Mouse (Mus musculus) MEL (cell line): ENCODE results near the gene Sfrp5. TPM values are rescaled to one million over a fixed set of nuclear protein-coding genes. Genes with fewer than 3 reads are reported as not detected.

Source experiments
- DNase-seq: peaks from one replicate; pipeline ENCODE4 v3.0.0; 2011; ENCODE audit warnings: low read depth, low spot score
- H3K27ac ChIP-seq: 2 replicates; pipeline ENCODE4 v1.5.1; 2012; ENCODE audit warnings: low read depth, mild to moderate bottlenecking, control low read depth, low read length, moderate library complexity; ENCODE audit not compliant: control insufficient read depth
- H3K27me3 ChIP-seq, 2 experiments: fragments of 150-350 bp in 1 of 2; sonication (generic) in 1 of 2; 2 replicates each; pipeline ENCODE4 v1.6.1; 2012; ENCODE audit warnings: low read length in 2 of 2, mild to moderate bottlenecking in 2 of 2, improper control_type of control experiment in 1 of 2, moderate library complexity in 1 of 2; ENCODE audit not compliant: insufficient read depth in 2 of 2, control insufficient read depth in 1 of 2
- H3K36me3 ChIP-seq, 2 experiments: 2 replicates each; pipeline ENCODE4 v1.6.1; 2012 to 2014; ENCODE audit warnings: low read length in 2 of 2, improper control_type of control experiment in 1 of 2, inconsistent platforms in 1 of 2, mild to moderate bottlenecking in 1 of 2; ENCODE audit not compliant: insufficient read depth in 2 of 2, control insufficient read depth in 1 of 2
- H3K4me1 ChIP-seq, 2 experiments: fragments of 150-350 bp in 1 of 2; sonication (generic) in 1 of 2; 2 replicates each; pipeline ENCODE4 v1.6.1; 2012; ENCODE audit warnings: low read length in 2 of 2, improper control_type of control experiment in 1 of 2, mild to moderate bottlenecking in 1 of 2; ENCODE audit not compliant: insufficient read depth in 2 of 2, control insufficient read depth in 1 of 2
- H3K4me3 ChIP-seq, 2 experiments: fragments of 150-350 bp in 1 of 2; sonication (generic) in 1 of 2; 2 replicates each; pipeline ENCODE4 v1.5.1; 2012; ENCODE audit warnings: low read depth in 2 of 2, low read length in 2 of 2, mild to moderate bottlenecking in 2 of 2, moderate library complexity in 2 of 2, control low read depth in 1 of 2, improper control_type of control experiment in 1 of 2; ENCODE audit not compliant: control insufficient read depth in 1 of 2, insufficient read depth in 1 of 2
- H3K79me2 ChIP-seq: 2 replicates; pipeline ENCODE4 v1.6.1; 2012; ENCODE audit warnings: mild to moderate bottlenecking, low read length, moderate library complexity; ENCODE audit not compliant: control insufficient read depth, poor library complexity, insufficient read depth
- H3K9ac ChIP-seq: 2 replicates; pipeline ENCODE4 v1.6.1; 2012; ENCODE audit warnings: low read depth, mild to moderate bottlenecking, control low read depth, low read length, moderate library complexity; ENCODE audit not compliant: control insufficient read depth, poor library complexity, severe bottlenecking
- H3K9me3 ChIP-seq: fragments of 150-350 bp; sonication (generic); replicated peaks from 2 replicates; pipeline ENCODE4 v1.6.1; 2012; ENCODE audit warnings: mild to moderate bottlenecking, low read length, improper control_type of control experiment, moderate library complexity; ENCODE audit not compliant: insufficient read depth
- BHLHE40 ChIP-seq: IDR thresholded peaks from 2 replicates; pipeline ENCODE4 v1.6.1; 2012; ENCODE audit warnings: low read depth, mild to moderate bottlenecking, inconsistent platforms, low read length, improper control_type of control experiment, borderline replicate concordance
- CHD2 ChIP-seq: IDR thresholded peaks from 2 replicates; pipeline ENCODE4 v1.6.1; 2011; ENCODE audit warnings: low read length, improper control_type of control experiment
- CTCF ChIP-seq, 3 experiments: IDR thresholded peaks in 2 of 3; conservative IDR thresholded peaks in 1 of 3; 2 replicates each; pipeline ENCODE4 v1.5.1; 2011 to 2012; ENCODE audit warnings: low read length in 3 of 3, low read depth in 2 of 3, mild to moderate bottlenecking in 2 of 3, improper control_type of control experiment in 1 of 3, inconsistent platforms in 1 of 3, mixed read lengths in 1 of 3, moderate library complexity in 1 of 3; ENCODE audit not compliant: control insufficient read depth in 1 of 3, insufficient read depth in 1 of 3, poor library complexity in 1 of 3, severe bottlenecking in 1 of 3
- ELF1 ChIP-seq: IDR thresholded peaks from 2 replicates; pipeline ENCODE4 v1.6.1; 2014; ENCODE audit warnings: low read depth, mild to moderate bottlenecking, inconsistent platforms, low read length, improper control_type of control experiment, moderate library complexity
- EP300 ChIP-seq, 2 experiments: IDR thresholded peaks; 2 replicates each; pipeline ENCODE4 v1.6.1; 2011; ENCODE audit warnings: improper control_type of control experiment in 2 of 2, low read length in 2 of 2, low read depth in 1 of 2, mild to moderate bottlenecking in 1 of 2
- GATA1 ChIP-seq: IDR thresholded peaks from 2 replicates; pipeline ENCODE4 v1.6.1; 2011; ENCODE audit warnings: low read depth, low read length, improper control_type of control experiment
- HCFC1 ChIP-seq: IDR thresholded peaks from 2 replicates; pipeline ENCODE4 v1.6.1; 2012; ENCODE audit warnings: low read depth, mild to moderate bottlenecking, inconsistent platforms, low read length, improper control_type of control experiment, moderate library complexity
- JUND ChIP-seq: IDR thresholded peaks from 2 replicates; pipeline ENCODE4 v1.6.1; 2011; ENCODE audit warnings: low read depth, mild to moderate bottlenecking, improper control_type of control experiment, low read length
- MAFK ChIP-seq: IDR thresholded peaks from 2 replicates; pipeline ENCODE4 v1.6.1; 2011; ENCODE audit warnings: low read depth, mild to moderate bottlenecking, low read length, improper control_type of control experiment, borderline replicate concordance
- MAX ChIP-seq: IDR thresholded peaks from 2 replicates; pipeline ENCODE4 v1.6.1; 2011; ENCODE audit warnings: low read length, improper control_type of control experiment
- MAZ ChIP-seq: IDR thresholded peaks from 2 replicates; pipeline ENCODE4 v1.6.1; 2012; ENCODE audit warnings: low read depth, mild to moderate bottlenecking, inconsistent platforms, low read length, improper control_type of control experiment
- MEF2A ChIP-seq: IDR thresholded peaks from 2 replicates; pipeline ENCODE4 v1.6.1; 2014; ENCODE audit warnings: low read depth, mild to moderate bottlenecking, inconsistent platforms, low read length, improper control_type of control experiment; ENCODE audit not compliant: poor library complexity, insufficient replicate concordance, severe bottlenecking; ENCODE audit errors: extremely low read depth
- MXI1 ChIP-seq: IDR thresholded peaks from 2 replicates; pipeline ENCODE4 v1.6.1; 2011; ENCODE audit warnings: mild to moderate bottlenecking, low read depth, low read length, improper control_type of control experiment
- MYB ChIP-seq: IDR thresholded peaks from 2 replicates; pipeline ENCODE4 v1.6.1; 2011; ENCODE audit warnings: mild to moderate bottlenecking, low read depth, low read length, improper control_type of control experiment
- NELFE ChIP-seq: IDR thresholded peaks from 2 replicates; pipeline ENCODE4 v1.6.1; 2011; ENCODE audit warnings: low read depth, low read length, improper control_type of control experiment
- NRF1 ChIP-seq: IDR thresholded peaks from 2 replicates; pipeline ENCODE4 v1.6.1; 2014; ENCODE audit warnings: low read depth, mild to moderate bottlenecking, inconsistent platforms, low read length, improper control_type of control experiment, moderate library complexity; ENCODE audit not compliant: poor library complexity, insufficient read depth, severe bottlenecking
- POLR2AphosphoS2 ChIP-seq: IDR thresholded peaks from 2 replicates; pipeline ENCODE4 v1.6.1; 2011; ENCODE audit warnings: low read length, improper control_type of control experiment
- POLR2AphosphoS5 ChIP-seq: IDR thresholded peaks from 2 replicates; pipeline ENCODE4 v1.6.1; 2012; ENCODE audit warnings: low read depth, borderline replicate concordance, mild to moderate bottlenecking, inconsistent platforms, low read length, moderate library complexity, mixed read lengths
- RAD21 ChIP-seq: IDR thresholded peaks from 2 replicates; pipeline ENCODE4 v1.6.1; 2011; ENCODE audit warnings: mild to moderate bottlenecking, low read depth, low read length, improper control_type of control experiment
- SIN3A ChIP-seq: IDR thresholded peaks from 2 replicates; pipeline ENCODE4 v1.6.1; 2012; ENCODE audit warnings: low read length, improper control_type of control experiment, inconsistent platforms
- SMC3 ChIP-seq: IDR thresholded peaks from 2 replicates; pipeline ENCODE4 v1.6.1; 2011; ENCODE audit warnings: low read depth, low read length, improper control_type of control experiment
- TAL1 ChIP-seq: IDR thresholded peaks from 2 replicates; pipeline ENCODE4 v1.6.1; 2012; ENCODE audit warnings: mild to moderate bottlenecking, inconsistent platforms, low read length, moderate library complexity, mixed read lengths
- TCF12 ChIP-seq: IDR thresholded peaks from 2 replicates; pipeline ENCODE4 v1.6.1; 2014; ENCODE audit warnings: low read depth, mild to moderate bottlenecking, inconsistent platforms, low read length, improper control_type of control experiment, moderate library complexity
- UBTF ChIP-seq: IDR thresholded peaks from 2 replicates; pipeline ENCODE4 v1.6.1; 2012; ENCODE audit warnings: low read depth, mild to moderate bottlenecking, inconsistent platforms, low read length, improper control_type of control experiment, moderate library complexity, borderline replicate concordance; ENCODE audit not compliant: insufficient read depth
- USF1 ChIP-seq: IDR thresholded peaks from 2 replicates; pipeline ENCODE4 v1.6.1; 2014; ENCODE audit warnings: low read depth, mild to moderate bottlenecking, inconsistent platforms, low read length, improper control_type of control experiment, moderate library complexity
- ZC3H11A ChIP-seq: IDR thresholded peaks from 2 replicates; pipeline ENCODE4 v1.6.1; 2012; ENCODE audit warnings: low read depth, mild to moderate bottlenecking, inconsistent platforms, low read length, improper control_type of control experiment
- ZKSCAN1 ChIP-seq: IDR thresholded peaks from 2 replicates; pipeline ENCODE4 v1.6.1; 2012; ENCODE audit warnings: low read depth, mild to moderate bottlenecking, inconsistent platforms, low read length, improper control_type of control experiment, moderate library complexity
- ZMIZ1 ChIP-seq: IDR thresholded peaks from 2 replicates; pipeline ENCODE4 v1.6.1; 2012; ENCODE audit warnings: low read depth, mild to moderate bottlenecking, inconsistent platforms, low read length, improper control_type of control experiment, moderate library complexity
- polyA plus RNA-seq, 2 experiments: library from polyadenylated mRNA; stranded (reverse) in 1 of 2; unstranded in 1 of 2; fragments of >175 nt in 1 of 2; fragments of >200 nt in 1 of 2; gene quantifications; 2 replicates each; pipeline versions ENCODE4 v1.2.1 to v1.2.4; 2012; ENCODE audit warnings: low replicate concordance in 2 of 2, low read depth in 1 of 2; ENCODE audit not compliant: insufficient read length in 2 of 2, insufficient read depth in 1 of 2, missing spikeins in 1 of 2
- total RNA-seq: library from RNA; depleted of rRNA; stranded (reverse); fragments of 300-350 nt; gene quantifications from 2 replicates; pipeline ENCODE4 v1.2.3, GENCODE M21; 2012

Sfrp5 gene
- total and polyA plus RNA-seq, 3 experiments = 0.50 TPM; not detected in 2

- no peaks in the 10 kb centered on the region for H3K9me3 ChIP-seq
- peaks cover 0 to 22% of the 10 kb centered on the region in 2 experiments; a peak in 2 of 4 replicates for H3K36me3 ChIP-seq
- H3K4me3 ChIP-seq = no peak overlapping the region
- H3K27me3 ChIP-seq = peaks cover 0 to 1% of the 10 kb centered on the region in 2 experiments; a peak in 1 of 4 replicates
- H3K27ac ChIP-seq = no peak overlapping the region
- TF ChIP-seq ELF1 (no peak), USF1 (0 out of 2 replicates have a peak, but pooled peaks have one; percentile 22)
- TF ChIP-seq, all 39 proteins: peak for 1
- H3K79me2 ChIP-seq = no peaks in the 10 kb centered on the region
- DNase-seq = no peak
- H3K4me1 ChIP-seq = peaks cover 4 to 45% of the 10 kb centered on the region in 2 experiments
- no peak overlapping the region for H3K9ac ChIP-seq
Measured at GRCm38 (mm10) chr19:42249976-42250914, 48.2 kb upstream of the Sfrp5 start.

DNA sequence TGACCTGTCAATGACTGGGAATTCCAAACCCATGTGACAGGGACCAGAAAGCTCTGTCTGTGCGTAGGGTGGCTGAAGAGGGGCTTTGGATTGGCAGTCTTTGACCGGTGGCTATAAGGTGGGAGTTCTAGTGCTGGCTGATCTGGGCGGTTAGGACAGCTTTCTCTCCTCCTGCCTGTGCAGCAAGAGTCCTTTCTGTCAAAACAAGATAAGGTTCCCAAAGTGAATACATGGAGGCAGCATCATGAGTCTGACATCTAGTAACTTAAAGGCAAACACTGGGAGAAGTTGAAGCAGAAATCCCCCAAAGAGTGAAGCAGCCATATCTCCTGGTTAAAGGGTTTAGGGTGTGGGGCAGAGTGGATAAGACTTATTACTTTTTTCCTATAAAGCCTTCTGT lies 45.5 kb upstream of the Sfrp5 start, which contains the start of gene Golga7b:
TSS of gene Golga7b (plus strand) at position 56 of the 400 bp plus-strand sequence.
- Histone ChIP-seq H3K9ac (peak within 1 kb of the TSS; percentile 17), H3K9me3 (no peaks in the 10 kb centered on the region), H3K36me3 (peaks cover 0 to 22% of the 10 kb centered on the region in 2 experiments; a peak in 2 of 4 replicates), H3K4me1 (peaks cover 4 to 52% of the 10 kb centered on the region in 2 experiments), H3K79me2 (no peaks in the 10 kb centered on the region), H3K27ac (peak within 1 kb of the TSS; percentile 74), H3K27me3 (no peaks in the 10 kb centered on the region), H3K4me3 (peak within 1 kb of the TSS; percentile 18 to 43)
- peak; percentile 87 for DNase-seq
- TF ChIP-seq POLR2AphosphoS2 (no peak), SIN3A (peak; percentile 82), MAFK (no peak), ZKSCAN1 (no peak), ZC3H11A (0 out of 2 replicates have a peak, but pooled peaks have one; percentile 3), ZMIZ1 (no peak), SMC3 (no peak), MEF2A (no peak), EP300 (IDR thresholded peaks at IDR 0.05; ENCODE audit: low read depth in 1 of 2, low read length in 2 of 2) (peak; percentile 91 to 92), MAX (peak; percentile 40), MXI1 (peak; percentile 67), USF1 (0 out of 2 replicates have a peak, but pooled peaks have one; percentile 11), RAD21 (no peak), BHLHE40 (peak; percentile 48; the same call in 1 of the 2 replicates), HCFC1 (0 out of 2 replicates have a peak, but pooled peaks have one; percentile 43), POLR2AphosphoS5 (no peak), MYB (peak; percentile 84), NRF1 (no peak), MAZ (0 out of 2 replicates have a peak, but pooled peaks have one; percentile 18), TAL1 (peak; percentile 97), TCF12 (peak; percentile 87), CHD2 (no peak), NELFE (peak; percentile 46; the same call in 1 of the 2 replicates), JUND (peak; percentile 34; the same call in 1 of the 2 replicates), GATA1 (peak; percentile 92), UBTF (no peak), CTCF (IDR thresholded peaks at IDR 0.05 in 2 of 3, conservative IDR thresholded peaks at IDR 0.05 in 1 of 3; ENCODE audit: control insufficient read depth in 1 of 3, insufficient read depth in 1 of 3, low read depth in 2 of 3, low read length in 3 of 3, poor library complexity in 1 of 3, severe bottlenecking in 1 of 3) (no peak)
